Comparison of ENCODE assay signal across 9 mouse cellular contexts in genomic region chr13:51103111-51103725, GRCm38 (mm10). TPM values are rescaled to one million over a fixed set of nuclear protein-coding genes. Genes with fewer than 3 reads are reported as not detected.
DNase-seq lines count a peak whose midpoint lies in the region; ATAC-seq and TF ChIP-seq lines count a peak whose summit lies in the region.
"Had no signal": no experiment of that assay in that cellular context is flagged by ENCODE, and none has a peak within 500 bp of the region (broad histone marks: within the 10 kb centered on the region; RNA-seq: fewer than 3 reads in every experiment).

No protein-coding gene starts in this region.

- H3K4me3 ChIP-seq in lung, postnatal 0 days (ENCODE audit: low read depth, low read length), result no peak overlapping the region
- peak overlapping the region; percentile 90; the same call in 1 of the 2 replicates for H3K4me3 ChIP-seq in heart, embryonic 10.5 days
- no peak overlapping the region for H3K4me3 ChIP-seq in hindbrain, postnatal 0 days (ENCODE audit: low read length)
- peak overlapping the region; percentile 9; the same call in 1 of the 2 replicates for H3K4me3 ChIP-seq in small intestine, adult 2 months (ENCODE audit: low read depth, low read length)

- DNase-seq in lung, postnatal 0 days (ENCODE audit: low spot score), result no peak
- no peak for DNase-seq in lung, postnatal 25 days (ENCODE audit: low spot score)
- no peak for DNase-seq in heart, embryonic 10.5 days (ENCODE audit: low spot score)
- DNase-seq in hindbrain, postnatal 0 days (ENCODE audit: low spot score), result no peak
- DNase-seq: cerebellum, adult 2 months had no signal

- no peak for TF ChIP-seq POLR2A in small intestine, adult 2 months (IDR thresholded peaks at IDR 0.05; ENCODE audit: low read depth, low read length)

- no peak overlapping the region for H3K9ac ChIP-seq in lung, postnatal 0 days (replicated peaks; ENCODE audit: low read depth)
- H3K9ac ChIP-seq in hindbrain, postnatal 0 days (replicated peaks; ENCODE audit: low read length), result no peak overlapping the region

- H3K27me3 ChIP-seq in lung, postnatal 0 days (replicated peaks; ENCODE audit: insufficient read depth, low read length), result no peaks in the 10 kb centered on the region
- H3K27me3 ChIP-seq in heart, embryonic 10.5 days (ENCODE audit: insufficient read depth, poor library complexity, severe bottlenecking), result no peaks in the 10 kb centered on the region
- no peaks in the 10 kb centered on the region for H3K27me3 ChIP-seq in hindbrain, postnatal 0 days (ENCODE audit: insufficient read depth, low read length)
- no peaks in the 10 kb centered on the region for H3K27me3 ChIP-seq in small intestine, adult 2 months (ENCODE audit: control insufficient read depth, insufficient read depth, low read length)
- H3K27me3 ChIP-seq: Patski had no signal

- WGBS in lung, postnatal 0 days, result 69% methylated on average over 9 of the region's 9 CpGs
- WGBS in heart, embryonic 10.5 days, result 90% methylated on average over 9 of the region's 9 CpGs
- 89% methylated on average over 9 of the region's 9 CpGs for WGBS in hindbrain, postnatal 0 days
- WGBS in small intestine, adult 2 months, result 46% methylated on average over 9 of the region's 9 CpGs

- no peak for TF ChIP-seq CTCF in lung, postnatal 0 days (IDR thresholded peaks at IDR 0.05)
- TF ChIP-seq CTCF in hindbrain, postnatal 0 days (IDR thresholded peaks at IDR 0.05; ENCODE audit: low read depth), result no peak
- no peak for TF ChIP-seq CTCF in small intestine, adult 2 months (IDR thresholded peaks at IDR 0.05; ENCODE audit: extremely low read depth, insufficient read length, insufficient replicate concordance, low read depth, low read length)

- no peak overlapping the region for H3K4me2 ChIP-seq in lung, postnatal 0 days (replicated peaks; ENCODE audit: low read depth, low read length)
- peak overlapping the region; percentile 94 for H3K4me2 ChIP-seq in hindbrain, postnatal 0 days (ENCODE audit: low read depth, low read length)

- H3K36me3 ChIP-seq in lung, postnatal 0 days (ENCODE audit: insufficient read depth, low read length), result no peaks in the 10 kb centered on the region
- peaks cover 40% of the 10 kb centered on the region for H3K36me3 ChIP-seq in heart, embryonic 10.5 days
- no peaks in the 10 kb centered on the region for H3K36me3 ChIP-seq in hindbrain, postnatal 0 days (ENCODE audit: insufficient read depth, low read length)
- H3K36me3 ChIP-seq in small intestine, adult 2 months (ENCODE audit: control insufficient read depth, insufficient read depth, low read length), result no peaks in the 10 kb centered on the region

- H3K27ac ChIP-seq in lung, postnatal 0 days (ENCODE audit: low read length), result peak overlapping the region; percentile 32; the same call in 1 of the 2 replicates
- H3K27ac ChIP-seq in heart, embryonic 10.5 days, result no peak overlapping the region
- H3K27ac ChIP-seq in hindbrain, postnatal 0 days, result no peak overlapping the region
- H3K27ac ChIP-seq in small intestine, adult 2 months (ENCODE audit: insufficient read depth, low read depth, low read length), result peak overlapping the region; percentile 10; the same call in 1 of the 2 replicates

- no peak for ATAC-seq in lung, postnatal 0 days
- ATAC-seq in hindbrain, postnatal 0 days, result no peak
- ATAC-seq in frontal cortex, adult (ENCODE audit: low TSS enrichment), result no peak
- no peak for ATAC-seq in erythroid progenitor cell, adult 5-6 weeks (replicated peaks; ENCODE audit: low FRiP score, poor library complexity, severe bottlenecking)
- ATAC-seq: Patski had no signal

- H3K4me1 ChIP-seq in lung, postnatal 0 days (ENCODE audit: insufficient read depth, low read depth, low read length), result peaks cover 9% of the 10 kb centered on the region; the same call in 1 of the 2 replicates
- H3K4me1 ChIP-seq in heart, embryonic 10.5 days, result peaks cover 5% of the 10 kb centered on the region; the same call in 1 of the 2 replicates
- H3K4me1 ChIP-seq in hindbrain, postnatal 0 days (ENCODE audit: insufficient read depth, low read length), result peaks cover 12% of the 10 kb centered on the region
- peaks cover 14% of the 10 kb centered on the region for H3K4me1 ChIP-seq in small intestine, adult 2 months (ENCODE audit: control insufficient read depth, insufficient read depth, insufficient read length, low read length)

- TF ChIP-seq EP300 in lung, postnatal 0 days (IDR thresholded peaks at IDR 0.05), result no peak

- no peaks in the 10 kb centered on the region; the same call in 1 of the 2 replicates for H3K9me3 ChIP-seq in lung, postnatal 0 days (ENCODE audit: low read length)
- no peaks in the 10 kb centered on the region; the same call in 1 of the 2 replicates for H3K9me3 ChIP-seq in heart, embryonic 10.5 days
- no peaks in the 10 kb centered on the region for H3K9me3 ChIP-seq in hindbrain, postnatal 0 days (ENCODE audit: low read length)

RNA-seq across cellular contexts. Expression of gene Spin1, which starts 2.5 kb away (rescaled TPM):
- polyA plus RNA-seq in lung, postnatal 0 days (2015; fragmentation: Nextera tagmentation; extraction: Ambion mirVana), result 40.6 and 46.5 TPM in 2 replicates
- 55.5 and 63.4 TPM in 2 replicates for polyA plus RNA-seq in heart, embryonic 10.5 days (2016; fragmentation: Nextera tagmentation; extraction: Ambion mirVana)
- 174 and 188 TPM in 2 replicates for total RNA-seq in hindbrain, postnatal 0 days (2014; rRNA removed)
- 127 and 131 TPM in 2 replicates for polyA plus RNA-seq in hindbrain, postnatal 0 days (2015; fragmentation: Nextera tagmentation; extraction: Ambion mirVana)
- 5.1 and 11.7 TPM in 2 replicates for polyA plus RNA-seq in small intestine, adult 2 months (2012; rRNA removed)
- 10.8 and 15.9 TPM in 2 replicates for total RNA-seq in erythroid progenitor cell, adult 5-6 weeks (2015; ENCODE audit: low replicate concordance)
- total RNA-seq in erythroid progenitor cell, adult 5-6 weeks (2017; ENCODE audit: low replicate concordance), result 6.3 and 9.0 TPM in 2 replicates

Comparison
In these comparisons a context has a peak if more than half of its experiments do, and no peak if none do; other contexts are left out.
1. H3K27ac ChIP-seq: peak in lung, postnatal 0 days (single experiment) and small intestine, adult 2 months (single experiment); none in heart, embryonic 10.5 days (single experiment) and hindbrain, postnatal 0 days (single experiment).
2. H3K4me3 ChIP-seq: peak in heart, embryonic 10.5 days (single experiment) and small intestine, adult 2 months (single experiment); none in lung, postnatal 0 days (single experiment) and hindbrain, postnatal 0 days (single experiment).